Comparison of ENCODE assay signal across 17 mouse cellular contexts in the genomic region with DNA sequence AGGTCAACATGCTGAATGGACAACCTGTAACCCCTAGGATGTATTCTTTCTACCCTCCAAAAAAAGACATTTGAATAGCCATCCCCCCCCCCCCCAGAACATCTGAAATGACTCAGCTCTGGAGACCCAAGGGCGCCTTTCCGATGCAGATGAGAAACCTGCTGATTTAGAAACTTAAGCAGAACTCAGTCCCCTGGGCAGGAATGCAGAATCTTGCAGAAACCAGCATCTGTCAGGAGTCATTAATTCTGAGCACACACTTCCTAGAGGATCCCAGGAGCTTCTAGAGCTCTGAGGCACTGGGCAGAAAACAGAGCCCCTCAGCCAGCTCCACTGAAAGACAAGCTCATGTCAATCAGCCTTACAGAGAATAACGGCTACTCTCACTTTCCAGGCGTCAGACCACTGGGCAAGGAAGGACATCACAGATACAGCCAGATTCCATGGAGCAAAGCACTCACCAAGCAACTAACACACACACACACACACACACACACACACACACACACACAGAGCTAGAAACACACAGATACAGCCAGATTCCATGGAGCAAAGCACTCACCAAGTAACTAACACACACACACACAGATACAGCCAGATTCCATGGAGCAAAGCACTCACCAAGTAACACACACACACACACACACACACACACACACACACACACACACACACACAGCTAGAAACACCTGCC. TPM values are rescaled to one million over a fixed set of nuclear protein-coding genes. Genes with fewer than 3 reads are reported as not detected.
DNase-seq lines count a peak whose midpoint lies in the region; ATAC-seq and TF ChIP-seq lines count a peak whose summit lies in the region.
"Had no signal": no experiment of that assay in that cellular context is flagged by ENCODE, and none has a peak within 500 bp of the region (broad histone marks: within the 10 kb centered on the region; RNA-seq: fewer than 3 reads in every experiment).

No protein-coding gene starts in this region.

- peak; percentile 23 for DNase-seq in forebrain, embryonic 11.5 days (ENCODE audit: low spot score)
- peak; percentile 4 for DNase-seq in CH12.LX (ENCODE audit: extremely low read depth)
- peak; percentile 72 for DNase-seq in midbrain, embryonic 14.5 days
- no peak for DNase-seq in liver, embryonic 11.5 days (ENCODE audit: low spot score)
- no peak for DNase-seq in Muller cell, postnatal 12 days (ENCODE audit: inconsistent ontology term)
- no peak for DNase-seq in heart, postnatal 14 days
- DNase-seq: cerebellum, adult 11 months; heart, adult 18-20 months; lung, postnatal 4 days; right cerebral cortex, postnatal 14 days had no signal

- H3K4me3 ChIP-seq in forebrain, embryonic 11.5 days (ENCODE audit: low read depth, low read length) = no peak overlapping the region
- H3K4me3 ChIP-seq in forebrain, embryonic 15.5 days = no peak overlapping the region
- H3K4me3 ChIP-seq in CH12.LX (replicated peaks in 1 of 3; ENCODE audit: low read depth in 2 of 3, low read length in 2 of 3, poor library complexity in 1 of 3) = no peak overlapping the region
- H3K4me3 ChIP-seq in hindbrain, embryonic 13.5 days = no peak overlapping the region
- no peak overlapping the region for H3K4me3 ChIP-seq in midbrain, embryonic 14.5 days (replicated peaks; ENCODE audit: low read depth, low read length)
- no peak overlapping the region for H3K4me3 ChIP-seq in liver, embryonic 11.5 days (ENCODE audit: low read depth, low read length)
- H3K4me3 ChIP-seq: embryonic facial prominence, embryonic 13.5 days; forebrain, embryonic 12.5 days; heart, embryonic 15.5 days; liver, embryonic 15.5 days had no signal

- no peak for ATAC-seq in forebrain, embryonic 11.5 days (replicated peaks; ENCODE audit: low FRiP score)
- ATAC-seq in forebrain, embryonic 15.5 days (replicated peaks) = no peak
- peak; percentile 52; the same call in 1 of the 2 replicates for ATAC-seq in hindbrain, embryonic 13.5 days (ENCODE audit: low FRiP score)
- no peak; the same call in 1 of the 2 replicates for ATAC-seq in midbrain, embryonic 14.5 days (ENCODE audit: low FRiP score, low TSS enrichment)
- ATAC-seq in liver, embryonic 11.5 days (replicated peaks; ENCODE audit: low FRiP score) = no peak
- ATAC-seq: intestine, embryonic 16.5 days had no signal

- H3K79me2 ChIP-seq in CH12.LX (replicated peaks; ENCODE audit: control insufficient read depth, extremely low read depth, insufficient read depth, poor library complexity, severe bottlenecking) = no peaks in the 10 kb centered on the region

- no peaks in the 10 kb centered on the region for H3K27me3 ChIP-seq in forebrain, embryonic 11.5 days (ENCODE audit: control insufficient read depth, insufficient read depth, low read length)
- H3K27me3 ChIP-seq in forebrain, embryonic 15.5 days = no peaks in the 10 kb centered on the region
- H3K27me3 ChIP-seq in CH12.LX (replicated peaks) = no peaks in the 10 kb centered on the region
- no peaks in the 10 kb centered on the region for H3K27me3 ChIP-seq in hindbrain, embryonic 13.5 days
- no peaks in the 10 kb centered on the region for H3K27me3 ChIP-seq in midbrain, embryonic 14.5 days (ENCODE audit: control insufficient read depth, insufficient read depth, low read length)
- no peaks in the 10 kb centered on the region for H3K27me3 ChIP-seq in liver, embryonic 11.5 days (replicated peaks; ENCODE audit: control insufficient read depth, insufficient read depth, low read length)
- H3K27me3 ChIP-seq: embryonic facial prominence, embryonic 13.5 days; forebrain, embryonic 12.5 days; heart, embryonic 15.5 days; liver, embryonic 15.5 days had no signal

- no peak for TF ChIP-seq RAD21 in CH12.LX (IDR thresholded peaks at IDR 0.05; ENCODE audit: low read depth, low read length)

- no peaks in the 10 kb centered on the region for H3K4me1 ChIP-seq in forebrain, embryonic 11.5 days (replicated peaks; ENCODE audit: control insufficient read depth, insufficient read depth, low read length)
- H3K4me1 ChIP-seq in forebrain, embryonic 15.5 days = no peaks in the 10 kb centered on the region
- peaks cover 5 to 7% of the 10 kb centered on the region in 2 experiments; a peak in 2 of 4 replicates for H3K4me1 ChIP-seq in CH12.LX (ENCODE audit: control insufficient read depth in 1 of 2, insufficient read depth in 2 of 2)
- peaks cover 23% of the 10 kb centered on the region for H3K4me1 ChIP-seq in hindbrain, embryonic 13.5 days (replicated peaks)
- H3K4me1 ChIP-seq in midbrain, embryonic 14.5 days (ENCODE audit: control insufficient read depth, insufficient read depth, low read length) = no peaks in the 10 kb centered on the region
- peaks cover 10% of the 10 kb centered on the region for H3K4me1 ChIP-seq in liver, embryonic 11.5 days (replicated peaks; ENCODE audit: control insufficient read depth, insufficient read depth, low read length)
- H3K4me1 ChIP-seq: heart, embryonic 15.5 days had no signal

- intact Hi-C loops in heart, postnatal 14 days (cut with DNase I) = no loop called here

- no peak for TF ChIP-seq POLR2A in CH12.LX (IDR thresholded peaks at IDR 0.05; ENCODE audit: low read depth, low read length)

- H3K9me3 ChIP-seq in forebrain, embryonic 11.5 days (ENCODE audit: control insufficient read depth, low read length) = no peaks in the 10 kb centered on the region
- no peaks in the 10 kb centered on the region for H3K9me3 ChIP-seq in forebrain, embryonic 15.5 days
- no peaks in the 10 kb centered on the region for H3K9me3 ChIP-seq in CH12.LX (replicated peaks; ENCODE audit: low read length)
- no peaks in the 10 kb centered on the region for H3K9me3 ChIP-seq in hindbrain, embryonic 13.5 days
- H3K9me3 ChIP-seq in midbrain, embryonic 14.5 days (ENCODE audit: control insufficient read depth, low read length) = no peaks in the 10 kb centered on the region
- no peaks in the 10 kb centered on the region for H3K9me3 ChIP-seq in liver, embryonic 11.5 days (ENCODE audit: control insufficient read depth, low read length)
- H3K9me3 ChIP-seq: embryonic facial prominence, embryonic 13.5 days; forebrain, embryonic 12.5 days; heart, embryonic 15.5 days; liver, embryonic 15.5 days had no signal

- 31% methylated on average over 4 of the region's 4 CpGs for WGBS in forebrain, embryonic 11.5 days
- WGBS in forebrain, embryonic 15.5 days = 31% methylated on average over 4 of the region's 4 CpGs
- 11% methylated on average over 4 of the region's 4 CpGs for WGBS in hindbrain, embryonic 13.5 days
- 6% methylated on average over 4 of the region's 4 CpGs for WGBS in midbrain, embryonic 14.5 days
- 67% methylated on average over 4 of the region's 4 CpGs for WGBS in liver, embryonic 11.5 days

- TF ChIP-seq CTCF in CH12.LX (conservative IDR thresholded peaks at IDR 0.05 in 1 of 2, IDR thresholded peaks at IDR 0.05 in 1 of 2; ENCODE audit: low read depth in 2 of 2, low read length in 2 of 2) = no peak

- in situ Hi-C loops in CH12.LX (cut with MboI; ENCODE audit: low pct_ligation_motif_present, low pct_unique_long_range_greater_than_20kb, low sequenced_read_pairs) = no loop called here

- dilution Hi-C loops in CH12.LX (cut with MboI; ENCODE audit: extremely low pct_ligation_motif_present, extremely low pct_unique_long_range_greater_than_20kb, low sequenced_read_pairs) = no loop called here

- TF ChIP-seq EP300 in CH12.LX (IDR thresholded peaks at IDR 0.05; ENCODE audit: low read length) = no peak

- H3K36me3 ChIP-seq in forebrain, embryonic 11.5 days (ENCODE audit: control insufficient read depth, insufficient read depth, low read length) = no peaks in the 10 kb centered on the region
- H3K36me3 ChIP-seq in forebrain, embryonic 15.5 days = peaks cover 6% of the 10 kb centered on the region; the same call in 1 of the 2 replicates
- peaks cover 0 to 7% of the 10 kb centered on the region in 2 experiments for H3K36me3 ChIP-seq in CH12.LX (replicated peaks in 1 of 2; ENCODE audit: control insufficient read depth in 1 of 2, insufficient read depth in 1 of 2, low read length in 1 of 2)
- H3K36me3 ChIP-seq in hindbrain, embryonic 13.5 days = peaks cover 13% of the 10 kb centered on the region
- H3K36me3 ChIP-seq in midbrain, embryonic 14.5 days (ENCODE audit: control insufficient read depth, insufficient read depth, low read length) = peaks cover 9% of the 10 kb centered on the region
- no peaks in the 10 kb centered on the region for H3K36me3 ChIP-seq in liver, embryonic 11.5 days (ENCODE audit: control insufficient read depth, insufficient read depth, low read length)
- H3K36me3 ChIP-seq: liver, embryonic 15.5 days had no signal

- H3K27ac ChIP-seq in forebrain, embryonic 11.5 days (ENCODE audit: low read depth, low read length) = no peak overlapping the region
- H3K27ac ChIP-seq in forebrain, embryonic 15.5 days (replicated peaks) = no peak overlapping the region
- no peak overlapping the region for H3K27ac ChIP-seq in CH12.LX (ENCODE audit: insufficient read depth, low read depth)
- H3K27ac ChIP-seq in hindbrain, embryonic 13.5 days = peak overlapping the region; percentile 64
- peak overlapping the region; percentile 58 for H3K27ac ChIP-seq in midbrain, embryonic 14.5 days (replicated peaks; ENCODE audit: low read depth, low read length)
- no peak overlapping the region for H3K27ac ChIP-seq in liver, embryonic 11.5 days (ENCODE audit: low read depth, low read length)
- H3K27ac ChIP-seq: embryonic facial prominence, embryonic 13.5 days; forebrain, embryonic 12.5 days; heart, embryonic 15.5 days; liver, embryonic 15.5 days had no signal

- H3K4me2 ChIP-seq in forebrain, embryonic 11.5 days (ENCODE audit: low read depth, low read length, severe bottlenecking) = no peak overlapping the region
- no peak overlapping the region for H3K4me2 ChIP-seq in forebrain, embryonic 15.5 days (replicated peaks)
- H3K4me2 ChIP-seq in CH12.LX (ENCODE audit: insufficient read depth, low read depth, poor library complexity, severe bottlenecking) = no peak overlapping the region
- H3K4me2 ChIP-seq in hindbrain, embryonic 13.5 days = no peak overlapping the region
- no peak overlapping the region for H3K4me2 ChIP-seq in midbrain, embryonic 14.5 days (ENCODE audit: low read length)
- no peak overlapping the region for H3K4me2 ChIP-seq in liver, embryonic 11.5 days
- H3K4me2 ChIP-seq: embryonic facial prominence, embryonic 13.5 days; forebrain, embryonic 12.5 days; heart, embryonic 15.5 days; liver, embryonic 15.5 days had no signal

- no peak overlapping the region for H3K9ac ChIP-seq in forebrain, embryonic 11.5 days (ENCODE audit: low read length)
- H3K9ac ChIP-seq in forebrain, embryonic 15.5 days (replicated peaks) = no peak overlapping the region
- no peak overlapping the region for H3K9ac ChIP-seq in CH12.LX (ENCODE audit: insufficient read depth, low read depth)
- H3K9ac ChIP-seq in hindbrain, embryonic 13.5 days = no peak overlapping the region
- H3K9ac ChIP-seq in midbrain, embryonic 14.5 days (replicated peaks; ENCODE audit: low read length) = no peak overlapping the region
- H3K9ac ChIP-seq in liver, embryonic 11.5 days (ENCODE audit: low read depth, low read length) = no peak overlapping the region
- H3K9ac ChIP-seq: embryonic facial prominence, embryonic 13.5 days; forebrain, embryonic 12.5 days; heart, embryonic 15.5 days; liver, embryonic 15.5 days had no signal

RNA-seq across cellular contexts. Expression of a gene that starts 46.0 kb away (rescaled TPM):
- 67.0 and 78.0 TPM in 2 replicates for polyA plus RNA-seq in forebrain, embryonic 11.5 days (2014; fragmentation: Nextera tagmentation; extraction: Ambion mirVana)
- 45.2 and 53.4 TPM in 2 replicates for polyA plus RNA-seq in forebrain, embryonic 15.5 days (2015; fragmentation: Nextera tagmentation; extraction: Ambion mirVana)
- total RNA-seq in CH12.LX (2012; rRNA removed) (23.4 and 23.7 TPM in 2 replicates), CH12.LX (2014; rRNA removed) (11.9 and 13.6 TPM in 2 replicates)
- polyA plus RNA-seq in CH12.LX (2012; ENCODE audit: insufficient read length, low read depth) = 16.5 and 22.0 TPM in 2 replicates
- polyA plus RNA-seq in hindbrain, embryonic 13.5 days (2015; fragmentation: Nextera tagmentation; extraction: Ambion mirVana) = 57.3 and 63.4 TPM in 2 replicates
- 43.4 and 52.0 TPM in 2 replicates for polyA plus RNA-seq in midbrain, embryonic 14.5 days (2014; fragmentation: Nextera tagmentation; extraction: Ambion mirVana)
- polyA plus RNA-seq in liver, embryonic 11.5 days (2014; fragmentation: Nextera tagmentation; extraction: Ambion mirVana) = 66.8 and 71.9 TPM in 2 replicates
- 10 to 100 TPM; 45.8 to 48.2 TPM for total RNA-seq in heart, postnatal 14 days (2021)

Comparison
In these comparisons a context has a peak if more than half of its experiments do, and no peak if none do; other contexts are left out.
1. DNase-seq: peak in forebrain, embryonic 11.5 days (single experiment), CH12.LX (single experiment) and midbrain, embryonic 14.5 days (single experiment); none in liver, embryonic 11.5 days (single experiment), Muller cell, postnatal 12 days (single experiment) and heart, postnatal 14 days (0 of 2).
2. H3K27ac ChIP-seq: peak in hindbrain, embryonic 13.5 days (single experiment) and midbrain, embryonic 14.5 days (single experiment); none in forebrain, embryonic 11.5 days (single experiment), forebrain, embryonic 15.5 days (single experiment), CH12.LX (single experiment) and liver, embryonic 11.5 days (single experiment).